Mouse (Mus musculus): Measurements from ENCODE around the gene Smim6.

- TF ChIP-seq CTCF (conservative IDR thresholded peaks at IDR 0.05; ENCODE audit: insufficient read depth, insufficient read length, low read depth, low read length) (no peak), POLR2A (IDR thresholded peaks at IDR 0.05; ENCODE audit: low read depth, low read length) (no peak)
Observed at GRCm38 (mm10) chr11:115877174-115877755, 34.6 kb upstream of the Smim6 start.
